Mouse (Mus musculus): ENCODE results near the gene Aicda. TPM values are rescaled to one million over a fixed set of nuclear protein-coding genes. Genes with fewer than 3 reads are reported as not detected.

Aicda gene
- polyA plus RNA-seq, 1 experiment = 0.20 TPM

GRCm38 (mm10) chr6:122609771-122610170 is 56.2 kb downstream of the Aicda start, which contains the start of gene Gdf3:
Gdf3 (minus strand) TSS chr6:122610087.
- no peak for DNase-seq (ENCODE audit: low read depth in 1 of 2, low spot score in 2 of 2)
- H3K4me3 ChIP-seq (ENCODE audit: extremely low read depth, insufficient read depth, insufficient read length) = no peak within 1 kb of the TSS
- 65% methylated on average over 14 of the region's 14 CpGs for WGBS
- no peak for TF ChIP-seq CTCF (IDR thresholded peaks at IDR 0.05; ENCODE audit: extremely low read depth, insufficient read depth, insufficient read length, insufficient replicate concordance)
- no peak for TF ChIP-seq POLR2A (IDR thresholded peaks at IDR 0.05; ENCODE audit: low read depth, low read length)
- no peaks in the 10 kb centered on the region for H3K36me3 ChIP-seq (ENCODE audit: control insufficient read depth, insufficient read depth, low read length)
- H3K27ac ChIP-seq (ENCODE audit: insufficient read depth, low read length) = no peak within 1 kb of the TSS
- H3K27me3 ChIP-seq (ENCODE audit: control insufficient read depth, insufficient read depth, low read length) = no peaks in the 10 kb centered on the region
- no peaks in the 10 kb centered on the region for H3K4me1 ChIP-seq (ENCODE audit: control insufficient read depth, insufficient read depth, insufficient read length)

- DNase-seq (ENCODE audit: low read depth in 1 of 2, low spot score in 2 of 2) = no peak
- Histone ChIP-seq H3K27me3 (ENCODE audit: control insufficient read depth, insufficient read depth, low read length) (no peaks in the 10 kb centered on the region), H3K36me3 (ENCODE audit: control insufficient read depth, insufficient read depth, low read length) (no peaks in the 10 kb centered on the region), H3K4me3 (ENCODE audit: extremely low read depth, insufficient read depth, insufficient read length) (no peak overlapping the region), H3K27ac (ENCODE audit: insufficient read depth, low read length) (no peak overlapping the region), H3K4me1 (ENCODE audit: control insufficient read depth, insufficient read depth, insufficient read length) (no peaks in the 10 kb centered on the region)
- TF ChIP-seq CTCF (IDR thresholded peaks at IDR 0.05; ENCODE audit: extremely low read depth, insufficient read depth, insufficient read length, insufficient replicate concordance) = no peak
- TF ChIP-seq POLR2A (IDR thresholded peaks at IDR 0.05; ENCODE audit: low read depth, low read length) = no peak
- 80% methylated on average over 4 of the region's 4 CpGs for WGBS
Observed at GRCm38 (mm10) chr6:122612426-122612825, 58.8 kb downstream of the Aicda start.

Other genes starting within 250 kb of the Aicda start
- 41.5 and 44.9 TPM in 2 replicates for gene M6pr, start 245.1 kb upstream of the Aicda start, polyA plus RNA-seq (2012; rRNA removed)
- gene Phc1, start 213.2 kb upstream of the Aicda start, polyA plus RNA-seq (2012; rRNA removed) = 23.0 and 38.3 TPM in 2 replicates
- gene Rimklb, start 55.0 kb upstream of the Aicda start, polyA plus RNA-seq (2012; rRNA removed) = not detected in 2 replicates
- 11.7 and 13.3 TPM in 2 replicates for gene Mfap5, start 48.0 kb upstream of the Aicda start, polyA plus RNA-seq (2012; rRNA removed)
- gene Apobec1, start 48.6 kb downstream of the Aicda start, polyA plus RNA-seq (2012; rRNA removed) = 44.0 and 60.3 TPM in 2 replicates
- gene Gdf3, start 56.3 kb downstream of the Aicda start, polyA plus RNA-seq (2012; rRNA removed) = 0.49 and 0.60 TPM in 2 replicates
- not detected in 2 replicates for gene Dppa3, start 72.6 kb downstream of the Aicda start, polyA plus RNA-seq (2012; rRNA removed)
- gene Nanog, start 153.7 kb downstream of the Aicda start, polyA plus RNA-seq (2012; rRNA removed) = not detected in 2 replicates
- 17.8 and 18.5 TPM in 2 replicates for gene Slc2a3, start 247.8 kb downstream of the Aicda start, polyA plus RNA-seq (2012; rRNA removed)

Data from spleen, adult 2 months (tissue).